Mouse (Mus musculus): ENCODE results near the gene Hhipl2.

Hhipl2 gene

GRCm38 (mm10) chr1:183453066-183453465, 35.1 kb downstream of the Hhipl2 start:
- DNase-seq (ENCODE audit: extremely low read depth, low read depth, low spot score) = no peak
